Mouse (Mus musculus): ENCODE measurements around the gene Dgkb.

The Dgkb gene

GRCm38 (mm10) chr12:37996417-37996946 lies 179.0 kb downstream of the Dgkb start:
- DNase-seq (ENCODE audit: low spot score), result no peak

- no peak for DNase-seq (ENCODE audit: low spot score)
These were observed 200.1 kb downstream of the Dgkb start for GRCm38 (mm10) chr12:38017674-38018073.

- DNase-seq (ENCODE audit: low spot score), result no peak
These were observed 229.7 kb downstream of the Dgkb start for GRCm38 (mm10) chr12:38047256-38047655.

GRCm38 (mm10) chr12:38088224-38088623 lies 270.7 kb downstream of the Dgkb start:
- DNase-seq (ENCODE audit: low spot score), result no peak

GRCm38 (mm10) chr12:38111928-38112327 lies 294.4 kb downstream of the Dgkb start:
- no peak for DNase-seq (ENCODE audit: low spot score)

GRCm38 (mm10) chr12:38114990-38115615 lies 297.6 kb downstream of the Dgkb start:
- no peak for DNase-seq (ENCODE audit: low spot score)

- no peak for DNase-seq (ENCODE audit: low spot score)
These were observed 306.0 kb downstream of the Dgkb start for GRCm38 (mm10) chr12:38123524-38123923.

GRCm38 (mm10) chr12:38125297-38125696 lies 307.8 kb downstream of the Dgkb start:
- peak; percentile 7 for DNase-seq (ENCODE audit: low spot score)

GRCm38 (mm10) chr12:38130209-38130915 lies 312.8 kb downstream of the Dgkb start:
- peak; percentile 48 for DNase-seq (ENCODE audit: low spot score)

- no peak for DNase-seq (ENCODE audit: low spot score)
These were observed 318.9 kb downstream of the Dgkb start for GRCm38 (mm10) chr12:38136379-38136778.

- no peak for DNase-seq (ENCODE audit: low spot score)
These were observed 322.5 kb downstream of the Dgkb start for GRCm38 (mm10) chr12:38140039-38140438.

GRCm38 (mm10) chr12:38232665-38233064 lies 415.1 kb downstream of the Dgkb start:
- DNase-seq (ENCODE audit: low spot score), result no peak

- peak; percentile 2 for DNase-seq (ENCODE audit: low spot score)
These were observed 451.3 kb downstream of the Dgkb start for GRCm38 (mm10) chr12:38268856-38269255.

GRCm38 (mm10) chr12:38301497-38301896 lies 484.0 kb downstream of the Dgkb start:
- peak; percentile 25 for DNase-seq (ENCODE audit: low spot score)

- no peak for DNase-seq (ENCODE audit: low spot score)
These were observed 486.3 kb downstream of the Dgkb start for GRCm38 (mm10) chr12:38303841-38304240.

- no peak for DNase-seq (ENCODE audit: low spot score)
These were observed 486.7 kb downstream of the Dgkb start for GRCm38 (mm10) chr12:38304245-38304644.

GRCm38 (mm10) chr12:38309885-38310284 lies 492.4 kb downstream of the Dgkb start:
- DNase-seq (ENCODE audit: low spot score), result no peak

GRCm38 (mm10) chr12:38327729-38328271 lies 510.3 kb downstream of the Dgkb start:
- no peak for DNase-seq (ENCODE audit: low spot score)

GRCm38 (mm10) chr12:38328779-38329178 lies 511.3 kb downstream of the Dgkb start:
- DNase-seq (ENCODE audit: low spot score), result no peak

GRCm38 (mm10) chr12:38342657-38343056 lies 525.1 kb downstream of the Dgkb start:
- peak; percentile 40 for DNase-seq (ENCODE audit: low spot score)

GRCm38 (mm10) chr12:38352481-38352880 lies 535.0 kb downstream of the Dgkb start:
- no peak for DNase-seq (ENCODE audit: low spot score)

- DNase-seq (ENCODE audit: low spot score), result peak; percentile 40
These were observed 538.9 kb downstream of the Dgkb start for GRCm38 (mm10) chr12:38356386-38356785.

GRCm38 (mm10) chr12:38361491-38361890 lies 544.0 kb downstream of the Dgkb start:
- DNase-seq (ENCODE audit: low spot score), result no peak

Measured in layer of hippocampus, adult 9-10 months (tissue).